Mouse (Mus musculus) c-Kit-positive CD71-positive TER-119-negative erythroid progenitor cells, embryonic 14.5 days (primary cell): ENCODE results near the gene Eml2.
A peak's percentile ranks its signal among the peaks of the same experiment; 100 is the strongest.

ENCODE experiments used
- DNase-seq: peaks from one replicate; pipeline ENCODE4 v3.0.0-alpha.2; 2013; ENCODE audit warnings: low read depth

Eml2 gene

GRCm38 (mm10) chr7:19163752-19164151 lies 12.5 kb upstream of the Eml2 start:
- DNase-seq, result no peak

GRCm38 (mm10) chr7:19164189-19164588 lies 12.0 kb upstream of the Eml2 start:
- no peak for DNase-seq

- peak; percentile 67 for DNase-seq
Observed at GRCm38 (mm10) chr7:19164978-19165377, 11.2 kb upstream of the Eml2 start.

- DNase-seq, result no peak
Observed at GRCm38 (mm10) chr7:19165656-19166423, 10.4 kb upstream of the Eml2 start, which contains the start of gene Gipr. TSS of gene Gipr (minus strand) at chr7:19166127.

- no peak for DNase-seq
Observed at GRCm38 (mm10) chr7:19166990-19167389, 9.2 kb upstream of the Eml2 start.

GRCm38 (mm10) chr7:19169506-19169905 lies 6.7 kb upstream of the Eml2 start:
- no peak for DNase-seq

DNA sequence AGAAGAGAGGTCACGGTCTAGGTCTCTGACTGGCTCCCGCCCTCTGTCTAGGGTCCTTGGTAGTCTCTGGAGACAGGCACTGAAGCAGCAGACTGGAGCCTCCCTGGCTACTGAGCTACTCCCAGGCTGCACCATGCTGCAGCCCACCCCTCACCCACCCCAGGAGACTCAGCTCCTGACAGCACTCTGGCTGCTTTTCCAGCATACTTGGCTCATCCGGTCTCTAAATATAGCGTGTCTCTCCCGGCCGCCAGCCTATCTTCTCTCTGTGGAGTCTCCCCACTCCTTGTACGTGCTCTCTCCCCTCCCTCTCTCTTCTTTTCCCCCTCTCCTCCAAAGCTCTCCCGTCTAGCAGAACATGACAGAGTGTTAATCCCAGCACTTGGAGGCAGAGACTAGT lies 6.1 kb upstream of the Eml2 start:
- no peak for DNase-seq

GRCm38 (mm10) chr7:19171831-19172230 lies 4.4 kb upstream of the Eml2 start:
- no peak for DNase-seq

DNA sequence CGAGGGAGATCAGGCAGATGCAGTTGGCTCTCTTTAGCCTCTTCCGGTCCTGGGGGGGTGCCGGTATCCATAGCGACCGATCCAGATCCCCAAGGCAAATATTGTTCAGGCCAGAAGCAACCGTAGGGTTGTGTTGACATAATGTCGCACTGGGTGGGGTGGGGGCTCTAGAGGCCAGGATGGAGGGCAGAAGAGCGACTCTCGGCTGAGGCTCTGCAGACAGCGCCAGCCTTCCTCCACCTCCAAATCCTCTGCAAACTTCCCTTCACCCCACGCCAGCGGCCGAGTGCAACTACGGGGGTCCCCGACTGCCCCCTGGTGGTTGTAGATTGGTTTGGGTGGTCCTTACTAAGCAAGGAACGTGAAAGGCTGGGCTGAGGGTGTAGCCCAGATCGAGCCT lies 3.3 kb upstream of the Eml2 start:
- peak; percentile 57 for DNase-seq

DNA sequence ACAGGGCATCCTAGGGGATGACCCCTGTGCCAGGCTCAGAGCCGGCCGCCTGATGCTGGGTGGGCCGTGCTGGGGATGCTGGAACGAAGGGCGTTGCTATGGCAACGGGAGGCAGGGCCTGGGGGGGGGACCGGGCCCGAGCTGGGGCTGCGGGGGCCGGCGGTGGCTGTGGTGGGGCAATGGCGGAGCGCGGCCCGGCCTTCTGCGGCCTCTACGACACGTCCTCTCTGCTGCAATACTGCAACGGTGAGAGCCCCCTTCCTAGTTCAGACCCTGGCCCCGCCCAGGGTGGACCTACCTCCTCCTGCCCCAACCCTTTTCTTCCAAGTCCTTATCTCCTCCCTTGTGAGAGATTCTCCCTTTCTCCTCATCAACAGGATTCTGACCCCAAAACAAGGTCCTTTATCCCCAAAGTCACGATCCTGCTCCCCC lies 311 bp downstream of the Eml2 start:
- DNase-seq, result no peak

DNA sequence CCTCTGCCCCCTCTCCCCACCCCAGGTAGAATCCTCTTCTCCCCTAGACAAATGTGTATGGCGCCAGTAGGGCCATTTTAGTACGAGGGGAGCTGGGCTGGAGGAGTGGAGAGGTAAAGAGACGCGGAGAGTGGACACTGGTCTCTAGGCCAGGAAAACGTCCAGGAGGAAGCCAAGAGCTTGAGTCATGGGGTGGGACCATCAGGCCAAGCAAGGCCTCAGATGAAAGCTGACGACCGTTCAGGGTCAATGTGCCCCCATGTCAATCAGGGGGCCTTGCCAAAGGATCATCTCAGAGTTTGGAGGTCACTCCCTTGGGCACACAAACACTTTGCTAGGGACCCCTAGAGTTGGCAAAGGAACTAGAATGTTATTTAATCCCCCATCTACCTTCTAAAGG lies 995 bp downstream of the Eml2 start:
- no peak for DNase-seq

- DNase-seq, result no peak
Observed at GRCm38 (mm10) chr7:19178035-19178434, 1.8 kb downstream of the Eml2 start.

DNA sequence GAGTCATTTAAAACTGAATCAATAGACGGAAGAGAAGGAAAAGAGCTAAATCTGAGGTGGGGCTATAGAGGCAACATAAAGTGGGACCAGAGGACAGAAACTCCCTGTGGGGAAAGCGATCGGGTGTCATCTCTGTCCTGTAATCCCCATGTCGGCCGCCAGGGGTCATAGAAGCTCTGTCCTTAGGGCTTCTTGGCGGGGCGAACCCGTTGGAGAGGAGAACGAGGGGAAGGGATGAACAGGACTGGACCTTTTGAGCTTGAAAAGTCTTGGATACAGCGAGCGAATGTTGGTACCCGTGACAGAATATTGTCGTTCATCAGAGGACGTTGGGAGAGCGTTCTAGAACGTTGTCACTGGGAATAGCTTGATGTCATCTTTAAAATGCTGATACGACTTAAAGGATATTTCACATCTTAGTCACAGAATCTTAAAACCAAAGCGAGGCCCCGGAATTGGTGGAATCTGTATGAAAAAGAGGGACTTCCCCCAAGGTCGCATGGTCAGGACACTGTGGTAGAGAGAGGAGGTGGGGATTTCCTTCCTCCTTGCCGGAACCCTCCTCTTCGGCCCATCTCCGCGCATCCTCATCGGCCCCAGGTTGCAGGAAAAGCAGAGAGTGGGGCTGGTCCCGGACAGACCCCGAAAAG lies 2.3 kb downstream of the Eml2 start:
- DNase-seq, result peak; percentile 68

DNA sequence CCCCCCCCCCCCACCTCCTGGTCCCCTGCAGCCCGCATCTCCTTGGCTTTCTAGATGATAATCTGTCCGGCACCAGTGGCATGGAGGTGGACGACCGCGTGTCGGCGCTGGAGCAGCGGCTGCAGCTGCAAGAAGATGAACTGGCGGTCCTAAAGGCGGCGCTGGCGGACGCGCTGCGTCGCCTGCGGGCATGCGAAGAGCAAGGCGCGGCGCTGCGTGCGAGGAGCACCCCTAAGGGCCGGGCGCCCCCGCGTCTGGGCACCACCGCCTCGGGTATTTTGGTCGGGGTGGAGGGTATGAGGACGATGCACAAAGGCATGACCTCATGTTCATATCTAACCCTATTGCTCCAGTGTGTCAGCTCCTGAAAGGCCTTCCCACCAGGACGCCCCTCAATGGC lies 3.0 kb downstream of the Eml2 start:
- no peak for DNase-seq

GRCm38 (mm10) chr7:19179936-19180335 lies 3.7 kb downstream of the Eml2 start:
- no peak for DNase-seq

DNA sequence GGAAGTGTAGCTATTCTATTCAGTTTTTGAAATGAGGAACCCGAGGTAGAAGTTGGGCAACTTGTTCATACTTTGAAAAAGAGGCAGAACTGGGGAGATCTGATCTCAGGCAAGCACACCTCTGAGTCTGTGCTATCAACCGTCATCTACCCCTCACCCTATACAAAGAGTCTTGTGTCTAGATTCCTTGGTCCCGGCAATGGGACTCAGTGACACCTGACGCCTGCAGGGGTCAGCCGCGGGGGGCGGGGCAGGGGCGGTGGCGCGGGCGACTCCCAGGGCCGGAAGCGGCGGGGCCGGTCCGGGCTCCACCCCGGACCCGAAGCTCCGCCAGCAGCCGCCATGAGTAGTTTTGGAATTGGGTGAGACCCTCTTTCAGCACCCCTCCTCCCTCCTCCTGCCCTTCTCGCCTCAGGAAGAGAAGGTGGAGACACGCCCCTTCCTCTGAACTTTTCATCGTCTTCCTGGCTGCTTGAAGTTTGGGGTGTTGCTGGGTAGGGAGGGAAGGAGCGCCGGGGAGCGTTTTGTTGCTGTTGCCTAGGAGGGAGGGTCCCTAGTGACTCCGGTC lies 4.7 kb downstream of the Eml2 start:
- no peak for DNase-seq

DNA sequence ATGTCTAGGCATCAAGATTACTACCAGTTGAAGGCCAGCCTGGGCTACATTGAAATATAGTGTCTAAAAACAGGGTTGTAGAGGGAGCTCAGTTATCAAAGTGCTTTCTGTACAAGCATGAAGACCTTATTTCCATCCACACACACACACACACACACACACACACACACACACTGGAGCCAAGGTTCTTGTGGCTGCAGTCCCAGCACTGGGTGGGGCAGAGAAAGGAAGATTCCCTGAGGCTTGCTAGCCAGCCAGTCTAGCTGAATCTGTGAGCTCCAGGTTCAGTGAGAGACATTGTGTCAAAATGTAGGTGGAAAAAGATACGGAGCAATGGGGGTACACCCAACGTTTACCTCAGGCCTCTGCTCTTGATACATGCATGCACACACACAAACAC lies 8.0 kb downstream of the Eml2 start:
- no peak for DNase-seq

DNA sequence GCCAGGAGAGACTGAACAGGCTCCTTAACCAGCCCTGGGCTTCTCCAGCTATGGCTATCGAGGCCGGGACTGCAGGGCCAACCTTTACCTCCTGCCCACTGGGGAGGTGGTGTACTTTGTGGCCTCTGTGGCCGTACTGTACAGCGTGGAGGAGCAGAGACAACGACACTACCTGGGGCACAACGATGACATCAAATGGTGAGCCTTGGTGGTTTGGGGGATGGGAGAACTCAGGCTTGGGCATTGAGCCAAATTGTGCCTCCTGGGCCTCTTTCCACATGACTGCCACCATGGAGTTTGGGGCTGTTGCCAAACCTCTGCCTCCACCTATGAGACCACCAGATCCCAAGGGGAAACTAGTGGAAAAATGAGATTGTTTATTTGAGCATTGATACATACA lies 8.5 kb downstream of the Eml2 start:
- no peak for DNase-seq

GRCm38 (mm10) chr7:19194676-19195075 lies 18.5 kb downstream of the Eml2 start:
- DNase-seq, result no peak

- DNase-seq, result no peak
Observed at GRCm38 (mm10) chr7:19196676-19197075, 20.5 kb downstream of the Eml2 start.

DNA sequence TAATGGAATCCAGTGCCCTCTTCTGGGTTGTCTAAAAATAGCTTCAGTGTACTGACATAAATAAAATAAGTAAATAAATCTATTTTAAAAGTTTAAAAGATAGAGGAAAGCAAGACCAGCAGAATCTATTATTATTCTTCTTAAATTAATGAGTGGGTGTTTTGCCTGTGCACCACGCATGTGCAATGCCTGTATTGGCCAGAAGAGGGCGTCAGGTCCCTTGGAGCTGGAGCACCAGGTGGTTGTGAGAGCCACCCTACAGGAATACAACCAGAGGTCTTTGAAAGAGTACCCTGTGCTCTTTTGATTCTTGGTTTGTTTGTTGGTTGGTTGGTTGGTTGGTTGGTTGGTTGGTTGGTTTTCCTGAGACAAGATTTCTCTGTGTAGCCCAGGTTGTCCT lies 21.8 kb downstream of the Eml2 start:
- DNase-seq, result no peak

DNA sequence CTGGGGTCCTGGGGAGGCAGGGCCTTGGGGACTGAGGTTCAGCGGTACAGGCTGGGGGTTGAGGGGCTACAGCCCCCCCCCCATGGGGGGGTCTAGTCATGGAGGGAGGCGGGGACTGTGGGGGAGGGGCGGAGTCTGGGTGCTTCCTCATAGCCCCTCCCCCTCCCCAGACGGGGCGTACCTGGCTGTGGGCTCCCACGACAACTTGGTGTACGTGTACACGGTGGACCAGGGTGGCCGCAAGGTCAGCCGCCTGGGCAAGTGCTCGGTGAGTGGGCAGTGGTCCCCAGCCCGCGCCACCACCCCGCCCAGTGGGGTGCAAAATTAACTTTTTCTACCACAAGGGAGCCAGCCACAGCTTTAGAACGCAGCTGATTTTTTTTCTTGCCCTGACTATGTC lies 25.4 kb downstream of the Eml2 start:
- no peak for DNase-seq

DNA sequence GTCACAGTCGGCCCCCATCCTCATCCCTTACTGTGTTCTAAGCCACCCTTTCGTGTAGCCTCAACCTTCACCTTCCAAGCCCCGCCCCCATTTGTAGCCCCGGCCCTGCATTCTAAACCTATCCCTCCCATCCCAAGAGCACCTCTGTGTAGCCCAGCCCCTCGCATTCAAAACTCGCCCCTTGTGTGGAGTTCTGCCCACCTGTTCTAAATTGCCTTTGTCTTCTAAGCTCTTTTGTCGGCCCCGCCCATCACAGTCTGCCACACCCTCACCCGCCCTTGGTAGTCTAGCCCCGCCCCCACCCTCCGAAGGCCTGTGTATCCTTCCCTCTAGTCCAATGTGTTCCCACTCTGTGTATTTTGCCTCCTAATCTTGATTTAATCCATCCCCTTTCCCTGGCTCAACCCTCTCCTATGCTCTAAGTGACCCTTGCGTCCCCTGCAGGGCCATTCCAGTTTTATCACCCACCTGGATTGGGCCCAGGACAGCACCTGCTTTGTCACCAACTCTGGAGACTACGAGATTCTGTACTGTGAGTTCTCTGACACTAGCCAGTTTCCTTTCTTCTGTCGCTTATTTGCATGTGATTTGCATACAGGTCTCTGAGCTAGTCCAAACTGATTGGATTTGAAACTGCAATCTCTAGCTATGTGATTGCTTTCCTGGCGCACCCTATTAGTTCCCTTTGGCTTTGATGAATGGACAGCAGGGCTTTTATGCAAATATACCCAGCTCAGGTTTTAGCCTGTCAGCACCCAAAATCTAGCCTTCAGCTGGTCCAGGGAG lies 26.0 kb downstream of the Eml2 start:
- DNase-seq, result no peak
